Mouse (Mus musculus) bone marrow, adult 2 months (tissue): Measurements from ENCODE around the gene Actr5.

Experiments used
- CTCF ChIP-seq: fragments of 200-500 bp; IDR thresholded peaks from 2 replicates; pipeline ENCODE4 v1.5.1; 2011; ENCODE audit warnings: low read length, control low read depth; ENCODE audit not compliant: control insufficient read depth, insufficient read depth
- POLR2A ChIP-seq: fragments of 200-500 bp; IDR thresholded peaks from 2 replicates; pipeline ENCODE4 v1.6.1; 2011; ENCODE audit warnings: low read depth, mild to moderate bottlenecking, control low read depth, low read length, borderline replicate concordance; ENCODE audit not compliant: control insufficient read depth

DNA sequence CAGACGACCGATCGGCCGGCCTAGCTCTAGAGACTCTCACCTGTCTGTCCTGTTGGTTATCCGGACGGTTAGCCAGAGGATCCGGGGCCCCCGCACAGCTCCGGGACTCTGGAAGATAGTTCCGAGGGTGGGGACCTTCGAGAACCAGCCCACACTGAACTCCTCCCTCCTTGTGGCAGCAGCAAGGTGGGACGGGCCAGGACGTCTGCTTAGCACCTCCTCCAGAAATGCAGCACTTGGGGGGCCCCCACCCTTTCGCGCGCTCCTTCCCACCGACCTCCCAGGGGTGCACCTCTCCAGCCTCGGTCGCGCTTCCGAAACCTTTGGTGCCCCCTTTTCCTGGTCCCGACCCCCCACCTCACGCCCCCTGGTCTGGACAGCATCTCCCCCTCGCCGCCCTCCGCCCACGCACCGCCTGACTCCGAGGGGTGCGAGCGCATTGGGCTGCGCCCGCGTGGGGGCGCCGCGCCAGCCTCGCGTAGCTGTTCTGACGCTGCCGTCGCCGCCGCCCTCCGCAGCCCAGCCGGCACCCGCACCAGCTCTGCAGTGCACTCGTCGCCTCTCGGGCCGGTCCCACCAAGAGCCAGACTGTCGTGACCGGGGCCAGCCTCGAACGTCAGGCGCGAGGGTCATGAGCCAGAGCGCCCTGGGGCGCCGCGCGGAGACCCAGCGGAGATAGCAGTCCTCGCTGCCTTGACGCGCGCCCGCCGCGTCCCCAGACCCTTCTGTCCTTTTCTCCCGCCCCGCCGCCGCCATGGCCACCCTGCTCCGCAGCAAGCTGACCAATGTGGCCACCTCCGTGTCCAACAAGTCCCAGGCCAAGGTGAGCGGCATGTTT is 14.0 kb upstream of the Actr5 start, which contains the start of gene Slc32a1:
- no peak for TF ChIP-seq CTCF
- no peak for TF ChIP-seq POLR2A
